10 mouse cellular contexts compared by ENCODE assay signal in the genomic region with DNA sequence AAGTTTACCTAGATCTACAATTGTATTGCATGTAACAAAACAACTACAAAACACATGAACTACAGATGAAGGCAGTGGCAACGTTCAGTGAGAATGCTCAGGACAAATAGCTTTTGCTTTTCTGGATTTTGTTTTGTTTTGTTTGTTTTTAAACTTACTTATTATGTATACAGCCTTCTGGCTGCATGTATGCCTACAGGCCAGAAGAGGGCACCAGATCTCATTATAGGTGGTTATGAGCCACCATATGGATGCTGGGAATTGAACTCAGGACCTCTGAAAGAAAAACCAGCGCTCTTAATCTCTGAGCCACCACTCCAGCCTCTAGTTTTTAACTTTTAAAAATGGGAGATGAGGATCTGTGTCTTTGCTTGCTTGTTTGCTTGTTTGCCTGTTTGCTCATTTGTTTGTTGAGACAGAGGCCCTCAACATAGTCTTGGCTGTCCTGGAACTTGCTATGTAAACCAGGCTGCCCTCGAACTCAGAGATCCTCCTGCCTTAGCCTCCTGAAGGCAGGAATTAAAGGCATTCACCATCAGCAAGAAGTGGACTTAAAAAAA. TPM values are rescaled to one million over a fixed set of nuclear protein-coding genes. Genes with fewer than 3 reads are reported as not detected.
DNase-seq lines count a peak whose midpoint lies in the region; ATAC-seq lines count a peak whose summit lies in the region.
"Had no signal": no experiment of that assay in that cellular context is flagged by ENCODE, and none has a peak within 500 bp of the region (broad histone marks: within the 10 kb centered on the region; RNA-seq: fewer than 3 reads in every experiment).

No protein-coding gene starts in this region.

- ATAC-seq in heart, embryonic 12.5 days (ENCODE audit: insufficient number of reproducible peaks, low FRiP score) = no peak
- no peak for ATAC-seq in forebrain, embryonic 15.5 days (replicated peaks)
- ATAC-seq in liver, embryonic 16.5 days (ENCODE audit: low read depth) = no peak

- H3K4me1 ChIP-seq in heart, embryonic 12.5 days (replicated peaks) = peaks cover 5% of the 10 kb centered on the region; the same call in 1 of the 2 replicates
- H3K4me1 ChIP-seq in forebrain, embryonic 15.5 days = 0 out of 2 replicates have a peak, but pooled peaks cover 12% of the 10 kb centered on the region
- H3K4me1 ChIP-seq in liver, embryonic 16.5 days (ENCODE audit: control insufficient read depth, low read depth, low read length) = peaks cover 8% of the 10 kb centered on the region

- H3K9me3 ChIP-seq in heart, embryonic 12.5 days (replicated peaks) = no peaks in the 10 kb centered on the region
- H3K9me3 ChIP-seq in forebrain, embryonic 15.5 days = no peaks in the 10 kb centered on the region
- no peaks in the 10 kb centered on the region for H3K9me3 ChIP-seq in liver, embryonic 16.5 days (replicated peaks; ENCODE audit: control insufficient read depth, low read length)

- H3K9ac ChIP-seq in heart, embryonic 12.5 days = no peak overlapping the region
- peak overlapping the region; percentile 69; the same call in 1 of the 2 replicates for H3K9ac ChIP-seq in forebrain, embryonic 15.5 days (replicated peaks)
- no peak overlapping the region; the same call in 1 of the 2 replicates for H3K9ac ChIP-seq in liver, embryonic 16.5 days (ENCODE audit: low read depth, low read length)

- intact Hi-C loops in heart, postnatal 14 days (cut with DNase I) = no loop called here

- peak overlapping the region; percentile 67 for H3K4me2 ChIP-seq in heart, embryonic 12.5 days
- peak overlapping the region; percentile 57 for H3K4me2 ChIP-seq in forebrain, embryonic 15.5 days (replicated peaks)
- H3K4me2 ChIP-seq in liver, embryonic 16.5 days (ENCODE audit: low read depth, low read length) = peak overlapping the region; percentile 83

- WGBS in heart, embryonic 12.5 days = 67% methylated on average over 3 of the region's 3 CpGs
- WGBS in forebrain, embryonic 15.5 days = 67% methylated on average over 3 of the region's 3 CpGs
- WGBS in liver, embryonic 16.5 days (ENCODE audit: insufficient replicate concordance) = 66% methylated on average over 3 of the region's 3 CpGs

- H3K36me3 ChIP-seq in heart, embryonic 12.5 days = no peaks in the 10 kb centered on the region
- no peaks in the 10 kb centered on the region for H3K36me3 ChIP-seq in forebrain, embryonic 15.5 days
- no peaks in the 10 kb centered on the region for H3K36me3 ChIP-seq in liver, embryonic 16.5 days (ENCODE audit: control insufficient read depth, insufficient read depth)
- H3K36me3 ChIP-seq: G1E had no signal

- peak overlapping the region; percentile 82 for H3K4me3 ChIP-seq in heart, embryonic 12.5 days
- peak overlapping the region; percentile 92 for H3K4me3 ChIP-seq in forebrain, embryonic 15.5 days
- H3K4me3 ChIP-seq in liver, embryonic 16.5 days (ENCODE audit: low read depth, low read length) = peak overlapping the region; percentile 80
- H3K4me3 ChIP-seq: myocyte had no signal

- no peaks in the 10 kb centered on the region; the same call in 1 of the 2 replicates for H3K27me3 ChIP-seq in heart, embryonic 12.5 days (replicated peaks)
- H3K27me3 ChIP-seq in forebrain, embryonic 15.5 days = no peaks in the 10 kb centered on the region
- peaks cover 2% of the 10 kb centered on the region; the same call in 1 of the 2 replicates for H3K27me3 ChIP-seq in liver, embryonic 16.5 days (ENCODE audit: control insufficient read depth, insufficient read depth, low read depth, low read length)

- H3K27ac ChIP-seq in heart, embryonic 12.5 days (ENCODE audit: poor library complexity, severe bottlenecking) = no peak overlapping the region
- H3K27ac ChIP-seq in forebrain, embryonic 15.5 days (replicated peaks) = peak overlapping the region; percentile 92
- no peak overlapping the region for H3K27ac ChIP-seq in liver, embryonic 16.5 days (ENCODE audit: low read length)

- DNase-seq in heart, postnatal 14 days = no peak
- peak; percentile 27 for DNase-seq in CD4-positive helper T cell, adult 2 months (ENCODE audit: low read depth, low spot score)
- no peak for DNase-seq in cerebellum, adult 11-12 months
- DNase-seq in testis, postnatal 10 days (ENCODE audit: low spot score) = no peak
- DNase-seq in left cerebral cortex, adult 18-20 months (ENCODE audit: low spot score in 2 of 2) = no peak

RNA-seq across cellular contexts. Expression of a gene that starts 21.1 kb away (rescaled TPM):
- polyA plus RNA-seq in heart, embryonic 12.5 days (2016; fragmentation: Nextera tagmentation; extraction: Ambion mirVana) = 3.8 and 4.5 TPM in 2 replicates
- 10 to 100 TPM; 11.8 to 11.9 TPM for total RNA-seq in heart, postnatal 14 days (2021)
- polyA plus RNA-seq in forebrain, embryonic 15.5 days (2015; fragmentation: Nextera tagmentation; extraction: Ambion mirVana) = 8.7 and 8.8 TPM in 2 replicates
- 28.6 and 30.3 TPM in 2 replicates for polyA plus RNA-seq in liver, embryonic 16.5 days (2015; fragmentation: Nextera tagmentation; extraction: Ambion mirVana)
- total RNA-seq in left cerebral cortex, adult 18-20 months (2021) = 10 to 100 TPM; 11.1 to 13.2 TPM

RNA-seq across cellular contexts. Expression of a gene that starts 25.0 kb away (rescaled TPM):
- 0.14 and 0.24 TPM in 2 replicates for polyA plus RNA-seq in heart, embryonic 12.5 days (2016; fragmentation: Nextera tagmentation; extraction: Ambion mirVana)
- under 1 TPM; 0.22 to 0.29 TPM for total RNA-seq in heart, postnatal 14 days (2021)
- 0.34 and 0.36 TPM in 2 replicates for polyA plus RNA-seq in forebrain, embryonic 15.5 days (2015; fragmentation: Nextera tagmentation; extraction: Ambion mirVana)
- 4.1 and 4.3 TPM in 2 replicates for polyA plus RNA-seq in liver, embryonic 16.5 days (2015; fragmentation: Nextera tagmentation; extraction: Ambion mirVana)
- total RNA-seq in left cerebral cortex, adult 18-20 months (2021) = not detected
